Mouse (Mus musculus): ENCODE measurements at regions not wholly inside any gene's neighbourhood (a gene's known extent, or its start where the extent isn't known, plus 50 kb on each side); places are given as distances from the start of the nearest gene placed in this dataset.

DNA sequence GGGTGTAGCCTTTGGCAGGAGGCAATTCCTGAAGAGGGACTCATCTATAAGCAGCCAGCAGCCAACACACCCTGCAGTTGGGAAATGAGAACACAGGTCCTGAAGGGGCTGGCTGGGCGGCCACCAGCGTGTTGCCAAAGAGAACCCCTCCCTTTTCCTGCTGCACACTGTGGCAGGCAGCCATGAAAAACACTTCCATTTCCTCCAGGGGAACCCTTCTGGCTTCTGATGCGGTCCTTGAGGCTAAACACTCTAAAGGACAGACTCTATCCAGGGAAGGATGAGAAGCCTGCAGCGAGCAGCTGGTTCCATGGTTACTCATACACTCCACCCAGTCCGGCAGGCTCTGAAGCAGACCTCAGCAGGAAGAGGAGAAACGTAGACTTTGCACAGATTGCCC is 103.8 kb upstream of the Rai14 start:
- Histone ChIP-seq H3K36me3 (ENCODE audit: control insufficient read depth, insufficient read depth, low read length) (no peaks in the 10 kb centered on the region), H3K4me3 (ENCODE audit: low read depth, low read length) (no peak overlapping the region), H3K27me3 (ENCODE audit: control insufficient read depth, insufficient read depth, low read length) (no peaks in the 10 kb centered on the region), H3K27ac (ENCODE audit: insufficient read depth, low read depth, low read length) (no peak overlapping the region), H3K4me1 (ENCODE audit: control insufficient read depth, insufficient read depth, insufficient read length, low read length) (no peaks in the 10 kb centered on the region)
- TF ChIP-seq CTCF (IDR thresholded peaks at IDR 0.05; ENCODE audit: extremely low read depth, insufficient read length, insufficient replicate concordance, low read depth, low read length), result no peak
- TF ChIP-seq POLR2A (IDR thresholded peaks at IDR 0.05; ENCODE audit: low read depth, low read length), result no peak
- WGBS, result 12% methylated on average over 6 of the region's 6 CpGs

DNA sequence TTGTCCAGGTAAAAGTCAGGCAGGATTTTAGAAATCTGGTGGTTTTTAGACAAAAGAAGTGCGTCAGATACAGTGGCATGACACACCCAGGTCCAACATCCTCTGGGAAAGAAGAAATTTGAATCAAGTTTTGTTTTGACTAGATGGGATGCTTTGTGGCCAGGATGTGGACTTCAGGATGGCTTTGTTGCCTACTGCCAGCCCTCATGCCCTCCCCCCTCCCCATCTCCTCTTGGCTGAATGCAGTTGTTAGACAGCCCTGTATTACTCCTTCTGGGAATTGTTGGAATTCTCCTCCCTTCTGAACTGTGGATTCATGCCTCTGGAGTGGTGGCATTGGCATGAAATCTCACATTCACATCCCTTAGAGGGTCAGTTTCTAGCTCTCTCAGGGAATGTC is 104.3 kb upstream of the Rai14 start:
- no peak overlapping the region for H3K27ac ChIP-seq (ENCODE audit: insufficient read depth, low read depth, low read length)
- H3K4me3 ChIP-seq (ENCODE audit: low read depth, low read length), result no peak overlapping the region
- H3K27me3 ChIP-seq (ENCODE audit: control insufficient read depth, insufficient read depth, low read length), result no peaks in the 10 kb centered on the region
- TF ChIP-seq CTCF (IDR thresholded peaks at IDR 0.05; ENCODE audit: extremely low read depth, insufficient read length, insufficient replicate concordance, low read depth, low read length), result no peak
- TF ChIP-seq POLR2A (IDR thresholded peaks at IDR 0.05; ENCODE audit: low read depth, low read length), result no peak
- 84% methylated on average over 1 of the region's 1 CpGs for WGBS
- H3K4me1 ChIP-seq (ENCODE audit: control insufficient read depth, insufficient read depth, insufficient read length, low read length), result no peaks in the 10 kb centered on the region
- H3K36me3 ChIP-seq (ENCODE audit: control insufficient read depth, insufficient read depth, low read length), result no peaks in the 10 kb centered on the region

- Histone ChIP-seq H3K4me1 (ENCODE audit: control insufficient read depth, insufficient read depth, insufficient read length, low read length) (peaks cover 2% of the 10 kb centered on the region), H3K27me3 (ENCODE audit: control insufficient read depth, insufficient read depth, low read length) (no peaks in the 10 kb centered on the region), H3K36me3 (ENCODE audit: control insufficient read depth, insufficient read depth, low read length) (no peaks in the 10 kb centered on the region), H3K27ac (ENCODE audit: insufficient read depth, low read depth, low read length) (no peak overlapping the region), H3K4me3 (ENCODE audit: low read depth, low read length) (no peak overlapping the region)
- TF ChIP-seq POLR2A (IDR thresholded peaks at IDR 0.05; ENCODE audit: low read depth, low read length), result no peak
- TF ChIP-seq CTCF (IDR thresholded peaks at IDR 0.05; ENCODE audit: extremely low read depth, insufficient read length, insufficient replicate concordance, low read depth, low read length), result no peak
- 79% methylated on average over 5 of the region's 5 CpGs for WGBS
Measured at GRCm38 (mm10) chr15:10823933-10824332, 109.5 kb upstream of the Rai14 start.

DNA sequence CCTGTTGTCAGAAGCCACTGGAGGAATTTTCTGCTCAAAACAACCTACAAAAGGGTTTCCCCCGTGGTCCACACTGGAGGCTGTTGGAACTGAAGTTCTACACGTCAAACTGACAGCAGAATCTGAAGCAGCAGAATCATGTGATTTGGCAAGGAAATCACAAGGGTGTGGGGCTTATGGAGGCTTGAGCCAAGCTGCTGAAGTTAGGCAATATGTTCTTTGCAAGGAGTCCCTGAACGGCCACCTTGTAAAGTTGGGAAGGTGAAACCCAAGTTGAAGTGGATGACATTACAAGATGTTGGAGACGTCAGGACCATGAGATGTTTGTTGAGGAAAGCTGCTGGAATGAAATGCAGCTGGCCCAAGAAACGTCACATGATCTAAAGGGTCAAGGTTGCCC is 115.2 kb upstream of the Rai14 start:
- Histone ChIP-seq H3K4me1 (ENCODE audit: control insufficient read depth, insufficient read depth, insufficient read length, low read length) (peaks cover 18% of the 10 kb centered on the region), H3K27me3 (ENCODE audit: control insufficient read depth, insufficient read depth, low read length) (no peaks in the 10 kb centered on the region), H3K27ac (ENCODE audit: insufficient read depth, low read depth, low read length) (no peak overlapping the region; the same call in 1 of the 2 replicates), H3K36me3 (ENCODE audit: control insufficient read depth, insufficient read depth, low read length) (no peaks in the 10 kb centered on the region), H3K4me3 (ENCODE audit: low read depth, low read length) (no peak overlapping the region)
- WGBS, result 58% methylated on average over 5 of the region's 5 CpGs
- TF ChIP-seq POLR2A (IDR thresholded peaks at IDR 0.05; ENCODE audit: low read depth, low read length), result no peak

DNA sequence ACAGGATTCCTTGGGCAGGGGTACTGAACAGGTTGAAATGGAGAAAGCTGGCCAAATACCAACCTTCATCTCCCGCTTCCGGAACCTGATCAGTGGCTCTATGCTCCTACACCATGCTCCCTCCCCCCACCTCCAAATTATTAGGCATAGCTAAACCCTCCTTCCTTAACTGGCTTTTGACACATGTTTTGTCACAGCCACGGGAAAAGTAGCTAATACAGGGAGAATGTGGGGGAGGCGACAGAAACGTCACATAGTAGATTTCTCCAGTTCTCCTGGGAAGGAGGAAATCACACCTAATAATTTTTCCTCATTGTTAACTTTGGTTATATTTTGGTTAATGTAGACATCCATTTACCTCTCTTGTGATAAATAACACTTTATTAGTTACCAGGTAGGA is 116.1 kb upstream of the Rai14 start:
- WGBS, result 79% methylated on average over 5 of the region's 5 CpGs

GRCm38 (mm10) chr15:10831106-10831505 is 116.7 kb upstream of the Rai14 start:
- no peaks in the 10 kb centered on the region for H3K27me3 ChIP-seq (ENCODE audit: control insufficient read depth, insufficient read depth, low read length)
- 15% methylated on average over 5 of the region's 5 CpGs for WGBS
- no peaks in the 10 kb centered on the region for H3K36me3 ChIP-seq (ENCODE audit: control insufficient read depth, insufficient read depth, low read length)
- peaks cover 18% of the 10 kb centered on the region for H3K4me1 ChIP-seq (ENCODE audit: control insufficient read depth, insufficient read depth, insufficient read length, low read length)
- TF ChIP-seq CTCF (IDR thresholded peaks at IDR 0.05; ENCODE audit: extremely low read depth, insufficient read length, insufficient replicate concordance, low read depth, low read length) (no peak), POLR2A (IDR thresholded peaks at IDR 0.05; ENCODE audit: low read depth, low read length) (no peak)
- H3K27ac ChIP-seq (ENCODE audit: insufficient read depth, low read depth, low read length), result no peak overlapping the region
- H3K4me3 ChIP-seq (ENCODE audit: low read depth, low read length), result no peak overlapping the region

More for the DNA sequence above, 116.1 kb upstream of the Rai14 start:
- TF ChIP-seq CTCF (IDR thresholded peaks at IDR 0.05; ENCODE audit: extremely low read depth, insufficient read length, insufficient replicate concordance, low read depth, low read length), result no peak
- no peak for TF ChIP-seq POLR2A (IDR thresholded peaks at IDR 0.05; ENCODE audit: low read depth, low read length)
- Histone ChIP-seq H3K27ac (ENCODE audit: insufficient read depth, low read depth, low read length) (no peak overlapping the region), H3K36me3 (ENCODE audit: control insufficient read depth, insufficient read depth, low read length) (no peaks in the 10 kb centered on the region), H3K4me3 (ENCODE audit: low read depth, low read length) (no peak overlapping the region), H3K4me1 (ENCODE audit: control insufficient read depth, insufficient read depth, insufficient read length, low read length) (peaks cover 18% of the 10 kb centered on the region), H3K27me3 (ENCODE audit: control insufficient read depth, insufficient read depth, low read length) (no peaks in the 10 kb centered on the region)

GRCm38 (mm10) chr15:10832331-10832730 is 117.9 kb upstream of the Rai14 start:
- no peaks in the 10 kb centered on the region for H3K36me3 ChIP-seq (ENCODE audit: control insufficient read depth, insufficient read depth, low read length)

More at GRCm38 (mm10) chr15:10832331-10832730, 117.9 kb upstream of the Rai14 start:
- TF ChIP-seq POLR2A (IDR thresholded peaks at IDR 0.05; ENCODE audit: low read depth, low read length) (no peak), CTCF (IDR thresholded peaks at IDR 0.05; ENCODE audit: extremely low read depth, insufficient read length, insufficient replicate concordance, low read depth, low read length) (no peak)
- H3K27me3 ChIP-seq (ENCODE audit: control insufficient read depth, insufficient read depth, low read length), result no peaks in the 10 kb centered on the region
- H3K4me1 ChIP-seq (ENCODE audit: control insufficient read depth, insufficient read depth, insufficient read length, low read length), result peaks cover 19% of the 10 kb centered on the region
- no peak overlapping the region for H3K4me3 ChIP-seq (ENCODE audit: low read depth, low read length)
- WGBS, result 42% methylated on average over 1 of the region's 1 CpGs
- H3K27ac ChIP-seq (ENCODE audit: insufficient read depth, low read depth, low read length), result no peak overlapping the region

All from small intestine, adult 2 months (tissue).